Mouse (Mus musculus) limb, embryonic 11.5 days (tissue): ENCODE data around the gene Olfr1200. TPM values are rescaled to one million over a fixed set of nuclear protein-coding genes. Genes with fewer than 3 reads are reported as not detected.

ENCODE experiments used
- ATAC-seq: fragments of 200-750 bp; cut with Nextera tagmentation; 2 replicates; pipeline ENCODE4 v1.8.0; 2017; ENCODE audit warnings: low read depth; ENCODE audit not compliant: insufficient number of reproducible peaks, low FRiP score, low TSS enrichment
- DNase-seq: peaks from one replicate; pipeline ENCODE4 v3.0.0-alpha.2; 2015; ENCODE audit warnings: low spot score
- H3K27ac ChIP-seq: fragments of 300-500 bp; sonication (generic); replicated peaks from 2 replicates; pipeline ENCODE4 v1.5.1; 2014; ENCODE audit warnings: low read depth, mild to moderate bottlenecking, low read length
- H3K27me3 ChIP-seq: fragments of 300-500 bp; sonication (generic); 2 replicates; pipeline ENCODE4 v1.6.1; 2014; ENCODE audit warnings: mild to moderate bottlenecking, low read length, mixed read lengths; ENCODE audit not compliant: control insufficient read depth, insufficient read depth
- H3K36me3 ChIP-seq: fragments of 300-500 bp; sonication (generic); 2 replicates; pipeline ENCODE4 v1.6.1; 2014; ENCODE audit warnings: mild to moderate bottlenecking, low read length, moderate library complexity, mixed read lengths; ENCODE audit not compliant: control insufficient read depth, insufficient read depth
- H3K4me1 ChIP-seq: fragments of 300-500 bp; sonication (generic); 2 replicates; pipeline ENCODE4 v1.6.1; 2014; ENCODE audit warnings: low read length, mixed read lengths; ENCODE audit not compliant: control insufficient read depth, insufficient read depth
- H3K4me2 ChIP-seq: fragments of 300-500 bp; sonication (generic); 2 replicates; pipeline ENCODE4 v1.6.1; 2014; ENCODE audit warnings: low read depth, mild to moderate bottlenecking, moderate library complexity; ENCODE audit not compliant: severe bottlenecking
- H3K4me3 ChIP-seq: fragments of 300-500 bp; sonication (generic); 2 replicates; pipeline ENCODE4 v1.5.1; 2014; ENCODE audit warnings: low read depth, low read length
- H3K9ac ChIP-seq: fragments of 300-500 bp; sonication (generic); 2 replicates; pipeline ENCODE4 v1.6.1; 2014; ENCODE audit warnings: mild to moderate bottlenecking, low read length
- H3K9me3 ChIP-seq: fragments of 300-500 bp; sonication (generic); 2 replicates; pipeline ENCODE4 v1.6.1; 2016; ENCODE audit warnings: low read length; ENCODE audit not compliant: control insufficient read depth
- WGBS: fragments of 180-500 bp; shearing (Covaris S2); extraction: QIAGEN DNeasy Blood & Tissue Kit; methylation state at CpG from one replicate; pipeline ENCODE4 v1.1.7; 2014; 5-methylcytosine and 5-hydroxymethylcytosine counted together
- polyA plus RNA-seq: library from polyadenylated mRNA; unstranded; fragments of >200 nt; fragmentation: Nextera tagmentation; extraction: Ambion mirVana; gene quantifications from 2 replicates; pipeline ENCODE4 v1.2.1, GENCODE M21; 2014

Olfr1200 gene
- polyA plus RNA-seq = not detected in 2 replicates

- no peaks in the 10 kb centered on the region for H3K9me3 ChIP-seq
- ATAC-seq = no peak
- no peak within 1 kb of the TSS for H3K4me3 ChIP-seq
- no peak for DNase-seq
- WGBS = 81% methylated on average over 2 of the region's 2 CpGs
- no peak within 1 kb of the TSS for H3K9ac ChIP-seq
- H3K4me1 ChIP-seq = no peaks in the 10 kb centered on the region
- no peak within 1 kb of the TSS for H3K27ac ChIP-seq
- no peak within 1 kb of the TSS for H3K4me2 ChIP-seq
- no peaks in the 10 kb centered on the region for H3K27me3 ChIP-seq
- no peaks in the 10 kb centered on the region for H3K36me3 ChIP-seq
These were observed at the start of gene Olfr1200 for GRCm38 (mm10) chr2:88770388-88770787. Olfr1200 (minus strand) TSS chr2:88770488.

- H3K9ac ChIP-seq = no peak within 1 kb of the TSS
- H3K4me2 ChIP-seq = no peak within 1 kb of the TSS
- H3K4me3 ChIP-seq = no peak within 1 kb of the TSS
- H3K27me3 ChIP-seq = no peaks in the 10 kb centered on the region
- 88% methylated on average over 1 of the region's 1 CpGs for WGBS
- no peak for ATAC-seq
- DNase-seq = no peak
- no peaks in the 10 kb centered on the region for H3K36me3 ChIP-seq
- H3K9me3 ChIP-seq = no peaks in the 10 kb centered on the region
- no peak within 1 kb of the TSS for H3K27ac ChIP-seq
- no peaks in the 10 kb centered on the region for H3K4me1 ChIP-seq
These were observed 43.9 kb upstream of the Olfr1200 start, which contains the start of gene Olfr1202 for GRCm38 (mm10) chr2:88814196-88814595. Olfr1202 (plus strand) TSS chr2:88814496.

GRCm38 (mm10) chr2:88792736-88793135 is 22.4 kb upstream of the Olfr1200 start, which contains the start of gene Olfr1201:
Olfr1201 (plus strand) TSS chr2:88793036.
- H3K9me3 ChIP-seq = no peaks in the 10 kb centered on the region
- WGBS = 89% methylated on average over 6 of the region's 6 CpGs
- no peak within 1 kb of the TSS for H3K27ac ChIP-seq
- no peaks in the 10 kb centered on the region for H3K4me1 ChIP-seq
- no peaks in the 10 kb centered on the region for H3K27me3 ChIP-seq
- ATAC-seq (no peak), DNase-seq (no peak)
- no peaks in the 10 kb centered on the region for H3K36me3 ChIP-seq
- no peak within 1 kb of the TSS for H3K4me2 ChIP-seq
- H3K4me3 ChIP-seq = no peak within 1 kb of the TSS
- no peak within 1 kb of the TSS for H3K9ac ChIP-seq

GRCm38 (mm10) chr2:88760369-88760768 is 9.9 kb downstream of the Olfr1200 start, which contains the start of gene Olfr1199:
Olfr1199 (minus strand) TSS chr2:88760469.
- no peaks in the 10 kb centered on the region for H3K27me3 ChIP-seq
- WGBS = 92% methylated on average over 2 of the region's 2 CpGs
- ATAC-seq = no peak

GRCm38 (mm10) chr2:88751270-88751669 is 19.0 kb downstream of the Olfr1200 start, which contains the start of gene Olfr1198:
Olfr1198 (minus strand) TSS chr2:88751370.
- WGBS = 85% methylated on average over 2 of the region's 2 CpGs
- H3K9me3 ChIP-seq = no peaks in the 10 kb centered on the region
- H3K4me1 ChIP-seq = no peaks in the 10 kb centered on the region
- no peaks in the 10 kb centered on the region for H3K27me3 ChIP-seq
- DNase-seq (no peak), ATAC-seq (no peak)
- H3K4me3 ChIP-seq = no peak within 1 kb of the TSS
- no peak within 1 kb of the TSS for H3K9ac ChIP-seq
- H3K36me3 ChIP-seq = no peaks in the 10 kb centered on the region
- H3K27ac ChIP-seq = no peak within 1 kb of the TSS
- H3K4me2 ChIP-seq = no peak within 1 kb of the TSS

More at GRCm38 (mm10) chr2:88760369-88760768, 9.9 kb downstream of the Olfr1200 start, which contains the start of gene Olfr1199:
- DNase-seq = no peak
- Histone ChIP-seq H3K27ac (no peak within 1 kb of the TSS), H3K36me3 (no peaks in the 10 kb centered on the region), H3K4me3 (no peak within 1 kb of the TSS), H3K9me3 (no peaks in the 10 kb centered on the region), H3K9ac (no peak within 1 kb of the TSS), H3K4me2 (no peak within 1 kb of the TSS), H3K4me1 (no peaks in the 10 kb centered on the region)

GRCm38 (mm10) chr2:88743379-88743778 is 26.9 kb downstream of the Olfr1200 start:
- H3K4me1 ChIP-seq = no peaks in the 10 kb centered on the region
- ATAC-seq = no peak
- H3K27me3 ChIP-seq = no peaks in the 10 kb centered on the region
- no peaks in the 10 kb centered on the region for H3K36me3 ChIP-seq
- no peak overlapping the region for H3K4me2 ChIP-seq
- no peak overlapping the region for H3K9ac ChIP-seq
- no peaks in the 10 kb centered on the region for H3K9me3 ChIP-seq
- no peak overlapping the region for H3K27ac ChIP-seq
- no peak for DNase-seq
- 81% methylated on average over 3 of the region's 3 CpGs for WGBS
- no peak overlapping the region for H3K4me3 ChIP-seq

GRCm38 (mm10) chr2:88732266-88732665 is 38.0 kb downstream of the Olfr1200 start, which contains the start of gene Olfr1197:
Olfr1197 (minus strand) TSS chr2:88732366.
- Histone ChIP-seq H3K9ac (no peak within 1 kb of the TSS), H3K27ac (no peak within 1 kb of the TSS), H3K36me3 (no peaks in the 10 kb centered on the region), H3K27me3 (no peaks in the 10 kb centered on the region), H3K4me3 (no peak within 1 kb of the TSS), H3K9me3 (no peaks in the 10 kb centered on the region), H3K4me1 (no peaks in the 10 kb centered on the region), H3K4me2 (no peak within 1 kb of the TSS)
- 91% methylated on average over 1 of the region's 1 CpGs for WGBS
- no peak for ATAC-seq
- DNase-seq = no peak
